Mouse (Mus musculus): Measurements from ENCODE around the gene Lyl1. TPM values are rescaled to one million over a fixed set of nuclear protein-coding genes. Genes with fewer than 3 reads are reported as not detected.
A peak's percentile ranks its signal among the peaks of the same experiment; 100 is the strongest.

The Lyl1 gene
- polyA plus RNA-seq, 1 experiment, result 8.2 TPM

GRCm38 (mm10) chr8:84725246-84725940 is 24.1 kb downstream of the Lyl1 start:
- TF ChIP-seq CTCF (IDR thresholded peaks at IDR 0.05; ENCODE audit: extremely low read depth, insufficient read length, insufficient replicate concordance, low read depth, low read length), result no peak
- TF ChIP-seq POLR2A (IDR thresholded peaks at IDR 0.05; ENCODE audit: low read depth, low read length), result no peak
- Histone ChIP-seq H3K27me3 (ENCODE audit: control insufficient read depth, insufficient read depth, low read length) (no peaks in the 10 kb centered on the region), H3K4me1 (ENCODE audit: control insufficient read depth, insufficient read depth, insufficient read length, low read length) (peaks cover 24% of the 10 kb centered on the region), H3K4me3 (ENCODE audit: low read depth, low read length) (no peak overlapping the region), H3K36me3 (ENCODE audit: control insufficient read depth, insufficient read depth, low read length) (peaks cover 11% of the 10 kb centered on the region), H3K27ac (ENCODE audit: insufficient read depth, low read depth, low read length) (no peak overlapping the region)
- WGBS, result 73% methylated on average over 10 of the region's 10 CpGs

GRCm38 (mm10) chr8:84725941-84726259 is 24.6 kb downstream of the Lyl1 start:
- peaks cover 10% of the 10 kb centered on the region for H3K36me3 ChIP-seq (ENCODE audit: control insufficient read depth, insufficient read depth, low read length)
- no peak for TF ChIP-seq POLR2A (IDR thresholded peaks at IDR 0.05; ENCODE audit: low read depth, low read length)
- no peak for TF ChIP-seq CTCF (IDR thresholded peaks at IDR 0.05; ENCODE audit: extremely low read depth, insufficient read length, insufficient replicate concordance, low read depth, low read length)
- no peaks in the 10 kb centered on the region for H3K27me3 ChIP-seq (ENCODE audit: control insufficient read depth, insufficient read depth, low read length)
- no peak overlapping the region for H3K27ac ChIP-seq (ENCODE audit: insufficient read depth, low read depth, low read length)
- peaks cover 29% of the 10 kb centered on the region for H3K4me1 ChIP-seq (ENCODE audit: control insufficient read depth, insufficient read depth, insufficient read length, low read length)
- 49% methylated on average over 3 of the region's 3 CpGs for WGBS
- H3K4me3 ChIP-seq (ENCODE audit: low read depth, low read length), result no peak overlapping the region

- Histone ChIP-seq H3K27ac (ENCODE audit: insufficient read depth, low read depth, low read length) (no peak overlapping the region), H3K4me3 (ENCODE audit: low read depth, low read length) (no peak overlapping the region), H3K4me1 (ENCODE audit: control insufficient read depth, insufficient read depth, insufficient read length, low read length) (peaks cover 37% of the 10 kb centered on the region), H3K27me3 (ENCODE audit: control insufficient read depth, insufficient read depth, low read length) (no peaks in the 10 kb centered on the region), H3K36me3 (ENCODE audit: control insufficient read depth, insufficient read depth, low read length) (peaks cover 7% of the 10 kb centered on the region)
- no peak for TF ChIP-seq POLR2A (IDR thresholded peaks at IDR 0.05; ENCODE audit: low read depth, low read length)
- no peak for TF ChIP-seq CTCF (IDR thresholded peaks at IDR 0.05; ENCODE audit: extremely low read depth, insufficient read length, insufficient replicate concordance, low read depth, low read length)
- 63% methylated on average over 3 of the region's 3 CpGs for WGBS
These were observed 27.2 kb downstream of the Lyl1 start for GRCm38 (mm10) chr8:84728474-84728873.

GRCm38 (mm10) chr8:84729921-84730362 is 28.7 kb downstream of the Lyl1 start:
- H3K4me3 ChIP-seq (ENCODE audit: low read depth, low read length), result no peak overlapping the region
- H3K36me3 ChIP-seq (ENCODE audit: control insufficient read depth, insufficient read depth, low read length), result peaks cover 7% of the 10 kb centered on the region
- H3K27ac ChIP-seq (ENCODE audit: insufficient read depth, low read depth, low read length), result peak overlapping the region; percentile 21; the same call in 1 of the 2 replicates
- H3K4me1 ChIP-seq (ENCODE audit: control insufficient read depth, insufficient read depth, insufficient read length, low read length), result peaks cover 31% of the 10 kb centered on the region
- H3K27me3 ChIP-seq (ENCODE audit: control insufficient read depth, insufficient read depth, low read length), result no peaks in the 10 kb centered on the region
- TF ChIP-seq POLR2A (IDR thresholded peaks at IDR 0.05; ENCODE audit: low read depth, low read length) (no peak), CTCF (IDR thresholded peaks at IDR 0.05; ENCODE audit: extremely low read depth, insufficient read length, insufficient replicate concordance, low read depth, low read length) (no peak)
- 88% methylated on average over 16 of the region's 16 CpGs for WGBS

- 28% methylated on average over 9 of the region's 9 CpGs for WGBS
- H3K4me3 ChIP-seq (ENCODE audit: low read depth, low read length), result no peak overlapping the region
- TF ChIP-seq CTCF (IDR thresholded peaks at IDR 0.05; ENCODE audit: extremely low read depth, insufficient read length, insufficient replicate concordance, low read depth, low read length) (no peak), POLR2A (IDR thresholded peaks at IDR 0.05; ENCODE audit: low read depth, low read length) (no peak)
- H3K27me3 ChIP-seq (ENCODE audit: control insufficient read depth, insufficient read depth, low read length), result no peaks in the 10 kb centered on the region
- peaks cover 31% of the 10 kb centered on the region for H3K4me1 ChIP-seq (ENCODE audit: control insufficient read depth, insufficient read depth, insufficient read length, low read length)
- H3K36me3 ChIP-seq (ENCODE audit: control insufficient read depth, insufficient read depth, low read length), result peaks cover 7% of the 10 kb centered on the region
- peak overlapping the region; percentile 23; the same call in 1 of the 2 replicates for H3K27ac ChIP-seq (ENCODE audit: insufficient read depth, low read depth, low read length)
These were observed 29.5 kb downstream of the Lyl1 start for GRCm38 (mm10) chr8:84730541-84731370.

- Histone ChIP-seq H3K27ac (ENCODE audit: insufficient read depth, low read depth, low read length) (peak overlapping the region; percentile 23; the same call in 1 of the 2 replicates), H3K36me3 (ENCODE audit: control insufficient read depth, insufficient read depth, low read length) (peaks cover 3% of the 10 kb centered on the region; the same call in 1 of the 2 replicates)
These were observed 30.3 kb downstream of the Lyl1 start for GRCm38 (mm10) chr8:84731371-84732177.

More at GRCm38 (mm10) chr8:84731371-84732177, 30.3 kb downstream of the Lyl1 start:
- WGBS, result 20% methylated on average over 11 of the region's 11 CpGs
- no peak for TF ChIP-seq CTCF (IDR thresholded peaks at IDR 0.05; ENCODE audit: extremely low read depth, insufficient read length, insufficient replicate concordance, low read depth, low read length)
- H3K27me3 ChIP-seq (ENCODE audit: control insufficient read depth, insufficient read depth, low read length), result no peaks in the 10 kb centered on the region
- H3K4me1 ChIP-seq (ENCODE audit: control insufficient read depth, insufficient read depth, insufficient read length, low read length), result peaks cover 31% of the 10 kb centered on the region
- no peak overlapping the region for H3K4me3 ChIP-seq (ENCODE audit: low read depth, low read length)
